9 mouse cellular contexts compared by ENCODE assay signal in the genomic region with DNA sequence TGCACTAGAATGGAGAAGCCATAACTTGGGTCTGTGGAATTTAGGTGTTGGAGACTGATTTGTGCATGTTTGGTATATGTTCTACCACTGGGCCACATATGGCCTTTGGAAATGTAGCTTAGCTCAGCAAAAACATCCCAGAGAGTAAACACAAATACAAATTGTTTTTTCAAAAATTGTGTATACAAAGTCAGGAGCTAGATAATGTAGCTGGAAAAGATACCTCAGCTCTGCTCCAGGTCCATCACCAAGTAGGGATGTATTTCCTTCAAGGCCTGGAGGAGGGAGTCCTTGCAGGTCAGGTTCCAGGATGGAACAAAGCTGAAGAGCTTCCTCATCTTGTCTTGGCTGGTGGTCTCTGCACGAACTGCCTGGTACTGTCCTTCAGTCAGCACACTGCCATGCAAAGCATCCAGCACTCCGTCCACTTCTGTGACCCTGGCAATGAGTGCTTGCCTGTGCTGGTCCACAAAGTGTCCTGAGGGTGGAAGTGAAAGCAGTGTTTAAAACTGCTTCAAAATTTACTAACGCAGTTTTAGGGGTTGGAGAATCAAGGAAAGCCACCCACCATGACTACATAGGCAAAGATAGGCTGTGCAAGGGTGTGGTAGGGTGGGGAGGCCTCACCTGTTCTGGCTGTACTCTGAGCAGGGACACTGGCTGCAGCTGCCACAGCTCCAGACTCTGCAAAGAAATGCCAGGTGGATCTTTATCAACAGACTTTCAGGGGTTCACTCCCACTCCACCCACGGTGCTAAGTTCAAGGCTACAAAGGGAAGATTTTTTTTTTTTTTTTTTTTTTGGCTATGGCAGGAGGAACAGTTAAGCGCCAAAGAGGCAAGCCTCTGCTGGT. TPM values are rescaled to one million over a fixed set of nuclear protein-coding genes. Genes with fewer than 3 reads are reported as not detected.
A peak's percentile ranks its signal among the peaks of the same experiment; 100 is the strongest.
DNase-seq lines count a peak whose midpoint lies in the region; ATAC-seq and TF ChIP-seq lines count a peak whose summit lies in the region.
"Had no signal": no experiment of that assay in that cellular context is flagged by ENCODE, and none has a peak within 500 bp of the region (broad histone marks: within the 10 kb centered on the region; RNA-seq: fewer than 3 reads in every experiment).

No protein-coding gene starts in this region.

- ATAC-seq in lung, embryonic 14.5 days (ENCODE audit: insufficient read depth): peak; percentile 36; the same call in 1 of the 2 replicates
- peak; percentile 35; the same call in 1 of the 2 replicates for ATAC-seq in forebrain, embryonic 15.5 days (replicated peaks)

- peaks cover 4% of the 10 kb centered on the region; the same call in 1 of the 2 replicates for H3K4me1 ChIP-seq in lung, embryonic 14.5 days (ENCODE audit: insufficient read depth)
- 0 out of 2 replicates have a peak, but pooled peaks cover 3% of the 10 kb centered on the region for H3K4me1 ChIP-seq in forebrain, embryonic 15.5 days
- H3K4me1 ChIP-seq in small intestine, adult 2 months (ENCODE audit: control insufficient read depth, insufficient read depth, insufficient read length, low read length): peaks cover 7% of the 10 kb centered on the region; the same call in 1 of the 2 replicates

- 0 out of 2 replicates have a peak overlapping the region, but pooled peaks have one; percentile 50 for H3K27ac ChIP-seq in lung, embryonic 14.5 days (ENCODE audit: low read depth)
- H3K27ac ChIP-seq in forebrain, embryonic 15.5 days (replicated peaks): no peak overlapping the region
- peak overlapping the region; percentile 91 for H3K27ac ChIP-seq in small intestine, adult 2 months (ENCODE audit: insufficient read depth, low read depth, low read length)

- no peaks in the 10 kb centered on the region for H3K27me3 ChIP-seq in lung, embryonic 14.5 days (ENCODE audit: insufficient read depth, low read length)
- H3K27me3 ChIP-seq in forebrain, embryonic 15.5 days: no peaks in the 10 kb centered on the region
- no peaks in the 10 kb centered on the region for H3K27me3 ChIP-seq in small intestine, adult 2 months (ENCODE audit: control insufficient read depth, insufficient read depth, low read length)

- peak overlapping the region; percentile 64 for H3K4me2 ChIP-seq in lung, embryonic 14.5 days
- H3K4me2 ChIP-seq in forebrain, embryonic 15.5 days (replicated peaks): no peak overlapping the region

- DNase-seq in lung, embryonic 14.5 days: no peak
- DNase-seq in lung, postnatal 36 days: no peak
- DNase-seq in large intestine, adult 2 months (ENCODE audit: low read depth, low spot score): peak; percentile 44
- no peak for DNase-seq in spleen, postnatal 36 days (ENCODE audit: low spot score in 2 of 2)
- no peak for DNase-seq in Muller cell, postnatal 12 days (ENCODE audit: inconsistent ontology term)
- DNase-seq in cerebellum, adult 18-20 months: no peak

- TF ChIP-seq POLR2A in small intestine, adult 2 months (IDR thresholded peaks at IDR 0.05; ENCODE audit: low read depth, low read length): peak; percentile 1; the same call in 1 of the 2 replicates

- peaks cover 41% of the 10 kb centered on the region for H3K36me3 ChIP-seq in lung, embryonic 14.5 days (ENCODE audit: insufficient read depth)
- peaks cover 25% of the 10 kb centered on the region for H3K36me3 ChIP-seq in forebrain, embryonic 15.5 days
- peaks cover 23% of the 10 kb centered on the region for H3K36me3 ChIP-seq in small intestine, adult 2 months (ENCODE audit: control insufficient read depth, insufficient read depth, low read length)

- H3K4me3 ChIP-seq in lung, embryonic 14.5 days (ENCODE audit: low read depth, low read length): peak overlapping the region; percentile 27
- no peak overlapping the region for H3K4me3 ChIP-seq in forebrain, embryonic 15.5 days
- peak overlapping the region; percentile 78 for H3K4me3 ChIP-seq in small intestine, adult 2 months (ENCODE audit: low read depth, low read length)

- H3K9ac ChIP-seq in lung, embryonic 14.5 days: peak overlapping the region; percentile 46; the same call in 1 of the 2 replicates
- no peak overlapping the region for H3K9ac ChIP-seq in forebrain, embryonic 15.5 days (replicated peaks)

- WGBS in lung, embryonic 14.5 days: 28% methylated on average over 5 of the region's 5 CpGs
- WGBS in forebrain, embryonic 15.5 days: 55% methylated on average over 5 of the region's 5 CpGs
- WGBS in large intestine, adult 2 months: 9% methylated on average over 5 of the region's 5 CpGs
- 7% methylated on average over 5 of the region's 5 CpGs for WGBS in small intestine, adult 2 months

- TF ChIP-seq CTCF in lung, embryonic 14.5 days (IDR thresholded peaks at IDR 0.05; ENCODE audit: low read depth): no peak
- TF ChIP-seq CTCF in small intestine, adult 2 months (IDR thresholded peaks at IDR 0.05; ENCODE audit: extremely low read depth, insufficient read length, insufficient replicate concordance, low read depth, low read length): no peak

- H3K9me3 ChIP-seq in lung, embryonic 14.5 days (ENCODE audit: low read depth, low read length): no peaks in the 10 kb centered on the region
- no peaks in the 10 kb centered on the region for H3K9me3 ChIP-seq in forebrain, embryonic 15.5 days

RNA-seq across cellular contexts. Expression of gene Pycard, which starts 1.0 kb away (rescaled TPM):
- 22.1 and 26.8 TPM in 2 replicates for polyA plus RNA-seq in lung, embryonic 14.5 days (2014; fragmentation: Nextera tagmentation; extraction: Ambion mirVana)
- polyA plus RNA-seq in forebrain, embryonic 15.5 days (2015; fragmentation: Nextera tagmentation; extraction: Ambion mirVana): 4.1 and 6.7 TPM in 2 replicates
- polyA plus RNA-seq in large intestine, adult 2 months (2012; rRNA removed): 928 and 1,122 TPM in 2 replicates
- polyA plus RNA-seq in small intestine, adult 2 months (2012; rRNA removed): 602 and 952 TPM in 2 replicates

RNA-seq across cellular contexts. Expression of gene Trim72, which starts 11.0 kb away (rescaled TPM):
- not detected in 2 replicates for polyA plus RNA-seq in lung, embryonic 14.5 days (2014; fragmentation: Nextera tagmentation; extraction: Ambion mirVana)
- not detected in 2 replicates for polyA plus RNA-seq in forebrain, embryonic 15.5 days (2015; fragmentation: Nextera tagmentation; extraction: Ambion mirVana)
- polyA plus RNA-seq in large intestine, adult 2 months (2012; rRNA removed): 6.8 and 9.8 TPM in 2 replicates
- 7.4 and 8.8 TPM in 2 replicates for polyA plus RNA-seq in small intestine, adult 2 months (2012; rRNA removed)
- polyA plus RNA-seq: neural tube, embryonic 11.5 days had no signal

RNA-seq across cellular contexts. Expression of gene Fus, which starts 25.5 kb away (rescaled TPM):
- polyA plus RNA-seq in lung, embryonic 14.5 days (2014; fragmentation: Nextera tagmentation; extraction: Ambion mirVana): 54.6 and 57.9 TPM in 2 replicates
- 438 and 469 TPM in 2 replicates for polyA plus RNA-seq in forebrain, embryonic 15.5 days (2015; fragmentation: Nextera tagmentation; extraction: Ambion mirVana)
- 187 and 218 TPM in 2 replicates for polyA plus RNA-seq in large intestine, adult 2 months (2012; rRNA removed)
- polyA plus RNA-seq in small intestine, adult 2 months (2012; rRNA removed): 90.6 and 184 TPM in 2 replicates

RNA-seq across cellular contexts. Expression of gene Prss36, which starts 46.2 kb away (rescaled TPM):
- 9.2 and 9.7 TPM in 2 replicates for polyA plus RNA-seq in lung, embryonic 14.5 days (2014; fragmentation: Nextera tagmentation; extraction: Ambion mirVana)
- 9.6 and 11.6 TPM in 2 replicates for polyA plus RNA-seq in forebrain, embryonic 15.5 days (2015; fragmentation: Nextera tagmentation; extraction: Ambion mirVana)
- polyA plus RNA-seq in large intestine, adult 2 months (2012; rRNA removed): 3.2 and 4.4 TPM in 2 replicates
- polyA plus RNA-seq in small intestine, adult 2 months (2012; rRNA removed): 2.6 and 3.3 TPM in 2 replicates

Comparison
In these comparisons a context has a peak if more than half of its experiments do, and no peak if none do; other contexts are left out.
1. RNA of gene Pycard, which starts 1.0 kb away (polyA plus RNA-seq): 602 to 952 TPM in small intestine, adult 2 months and 928 to 1,122 TPM in large intestine, adult 2 months; 22.1 to 26.8 TPM in lung, embryonic 14.5 days and 4.1 to 6.7 TPM in forebrain, embryonic 15.5 days; every median in the first group is over 10 times any median in the second.